Mouse (Mus musculus) midbrain, postnatal 0 days (tissue): Measurements from ENCODE around the gene Gm21970. TPM values are rescaled to one million over a fixed set of nuclear protein-coding genes. Genes with fewer than 3 reads are reported as not detected.

Source experiments
- ATAC-seq: fragments of 200-750 bp; cut with Nextera tagmentation; 2 replicates; pipeline ENCODE4 v1.8.0; 2017; ENCODE audit warnings: moderate number of reproducible peaks, mild to moderate bottlenecking, moderate TSS enrichment, moderate library complexity; ENCODE audit not compliant: low FRiP score
- DNase-seq: peaks from one replicate; pipeline ENCODE4 v3.0.0-alpha.2; 2015; ENCODE audit warnings: low spot score
- H3K27ac ChIP-seq: fragments of 300-500 bp; sonication (generic); 2 replicates; pipeline ENCODE4 v1.5.1; 2014; ENCODE audit warnings: low read depth, mild to moderate bottlenecking, low read length, mixed read lengths
- H3K27me3 ChIP-seq: fragments of 300-500 bp; sonication (generic); 2 replicates; pipeline ENCODE4 v1.6.1; 2014; ENCODE audit warnings: low read length, control low read depth, mixed read lengths; ENCODE audit not compliant: insufficient read depth
- H3K36me3 ChIP-seq: fragments of 300-500 bp; sonication (generic); 2 replicates; pipeline ENCODE4 v1.6.1; 2014; ENCODE audit warnings: low read length, control low read depth, mixed read lengths; ENCODE audit not compliant: insufficient read depth
- H3K4me1 ChIP-seq: fragments of 300-500 bp; sonication (generic); 2 replicates; pipeline ENCODE4 v1.6.1; 2014; ENCODE audit warnings: mild to moderate bottlenecking, control low read depth, antibody characterized with exemption, low read length, mixed read lengths; ENCODE audit not compliant: insufficient read depth
- H3K4me2 ChIP-seq: fragments of 300-500 bp; sonication (generic); 2 replicates; pipeline ENCODE4 v1.6.1; 2014; ENCODE audit warnings: low read depth, mild to moderate bottlenecking, low read length, mixed read lengths; ENCODE audit not compliant: poor library complexity, severe bottlenecking
- H3K4me3 ChIP-seq: fragments of 300-500 bp; sonication (generic); 2 replicates; pipeline ENCODE4 v1.5.1; 2014; ENCODE audit warnings: low read depth, mild to moderate bottlenecking, low read length, moderate library complexity
- H3K9ac ChIP-seq: fragments of 300-500 bp; sonication (generic); replicated peaks from 2 replicates; pipeline ENCODE4 v1.6.1; 2014; ENCODE audit warnings: mild to moderate bottlenecking, low read length, moderate library complexity, mixed read lengths; ENCODE audit not compliant: poor library complexity, severe bottlenecking
- H3K9me3 ChIP-seq: fragments of 300-500 bp; sonication (generic); 2 replicates; pipeline ENCODE4 v1.6.1; 2016; ENCODE audit warnings: low read length, control low read depth
- CTCF ChIP-seq: IDR thresholded peaks from 2 replicates; pipeline ENCODE4 v1.5.1; 2016; ENCODE audit warnings: antibody characterized with exemption, mild to moderate bottlenecking
- WGBS: fragments of 180-500 bp; shearing (Covaris S2); extraction: QIAGEN DNeasy Blood & Tissue Kit; methylation state at CpG from one replicate; pipeline ENCODE4 v1.1.7; 2014; 5-methylcytosine and 5-hydroxymethylcytosine counted together
- polyA plus RNA-seq: library from polyadenylated mRNA; unstranded; fragments of >200 nt; fragmentation: Nextera tagmentation; extraction: Ambion mirVana; gene quantifications from 2 replicates; pipeline ENCODE4 v1.2.1, GENCODE M21; 2015
- total RNA-seq: library from RNA; depleted of rRNA; stranded (reverse); fragments of >200 nt; gene quantifications from 2 replicates; pipeline ENCODE4 v1.2.3, GENCODE M21; 2014

Gene Gm21970
- total and polyA plus RNA-seq, 2 experiments from 2014 or later: not detected

- Histone ChIP-seq H3K9ac (no peak overlapping the region), H3K27me3 (no peaks in the 10 kb centered on the region), H3K9me3 (no peaks in the 10 kb centered on the region), H3K4me1 (peaks cover 3% of the 10 kb centered on the region; the same call in 1 of the 2 replicates), H3K4me2 (peak overlapping the region; percentile 65; the same call in 1 of the 2 replicates), H3K36me3 (no peaks in the 10 kb centered on the region), H3K27ac (no peak overlapping the region), H3K4me3 (no peak overlapping the region)
- no peak for DNase-seq
- 88% methylated on average over 3 of the region's 3 CpGs for WGBS
- ATAC-seq: no peak
- TF ChIP-seq CTCF: no peak
These were observed 17.3 kb upstream of the Gm21970 start for GRCm38 (mm10) chr16:91374253-91374634.

GRCm38 (mm10) chr16:91376701-91377100, 14.8 kb upstream of the Gm21970 start:
- no peak for ATAC-seq
- H3K27ac ChIP-seq: peak overlapping the region; percentile 57

GRCm38 (mm10) chr16:91378431-91378986, 13.0 kb upstream of the Gm21970 start:
- WGBS: 62% methylated on average over 17 of the region's 17 CpGs
- no peaks in the 10 kb centered on the region for H3K9me3 ChIP-seq
- H3K4me1 ChIP-seq: peaks cover 3% of the 10 kb centered on the region; the same call in 1 of the 2 replicates
- no peak overlapping the region for H3K9ac ChIP-seq
- no peaks in the 10 kb centered on the region for H3K27me3 ChIP-seq
- DNase-seq: no peak
- no peak for TF ChIP-seq CTCF
- H3K27ac ChIP-seq: peak overlapping the region; percentile 38; the same call in 1 of the 2 replicates
- no peak for ATAC-seq
- H3K4me3 ChIP-seq: no peak overlapping the region
- H3K4me2 ChIP-seq: no peak overlapping the region
- no peaks in the 10 kb centered on the region for H3K36me3 ChIP-seq

More at GRCm38 (mm10) chr16:91376701-91377100, 14.8 kb upstream of the Gm21970 start:
- TF ChIP-seq CTCF: no peak
- DNase-seq: peak; percentile 36
- H3K4me2 ChIP-seq: no peak overlapping the region
- H3K4me3 ChIP-seq: no peak overlapping the region
- peaks cover 3% of the 10 kb centered on the region; the same call in 1 of the 2 replicates for H3K4me1 ChIP-seq
- 69% methylated on average over 10 of the region's 10 CpGs for WGBS
- H3K27me3 ChIP-seq: no peaks in the 10 kb centered on the region
- no peak overlapping the region for H3K9ac ChIP-seq
- H3K9me3 ChIP-seq: no peaks in the 10 kb centered on the region
- no peaks in the 10 kb centered on the region for H3K36me3 ChIP-seq

GRCm38 (mm10) chr16:91378991-91379390, 12.5 kb upstream of the Gm21970 start:
- H3K4me1 ChIP-seq: no peaks in the 10 kb centered on the region
- no peak overlapping the region for H3K4me2 ChIP-seq
- peak overlapping the region; percentile 38; the same call in 1 of the 2 replicates for H3K27ac ChIP-seq
- ATAC-seq (peak; percentile 62), DNase-seq (no peak)
- no peak for TF ChIP-seq CTCF
- 31% methylated on average over 9 of the region's 9 CpGs for WGBS
- H3K27me3 ChIP-seq: no peaks in the 10 kb centered on the region
- no peaks in the 10 kb centered on the region for H3K36me3 ChIP-seq
- H3K9ac ChIP-seq: no peak overlapping the region
- no peak overlapping the region for H3K4me3 ChIP-seq
- no peaks in the 10 kb centered on the region for H3K9me3 ChIP-seq

- H3K27ac ChIP-seq: 0 out of 2 replicates have a peak overlapping the region, but pooled peaks have one; percentile 18
- no peak overlapping the region for H3K9ac ChIP-seq
- no peak for TF ChIP-seq CTCF
- DNase-seq (peak; percentile 19), ATAC-seq (no peak)
- H3K4me2 ChIP-seq: no peak overlapping the region
- H3K9me3 ChIP-seq: no peaks in the 10 kb centered on the region
- H3K36me3 ChIP-seq: 0 out of 2 replicates have a peak, but pooled peaks cover under 1% of the 10 kb centered on the region
- 52% methylated on average over 3 of the region's 3 CpGs for WGBS
- no peaks in the 10 kb centered on the region for H3K27me3 ChIP-seq
- no peaks in the 10 kb centered on the region for H3K4me1 ChIP-seq
- no peak overlapping the region for H3K4me3 ChIP-seq
These were observed 12.1 kb upstream of the Gm21970 start for GRCm38 (mm10) chr16:91379412-91379811.

- Histone ChIP-seq H3K4me1 (no peaks in the 10 kb centered on the region), H3K27ac (no peak overlapping the region), H3K4me3 (no peak overlapping the region), H3K36me3 (0 out of 2 replicates have a peak, but pooled peaks cover 5% of the 10 kb centered on the region), H3K9ac (no peak overlapping the region), H3K27me3 (no peaks in the 10 kb centered on the region), H3K4me2 (no peak overlapping the region), H3K9me3 (no peaks in the 10 kb centered on the region)
- TF ChIP-seq CTCF: no peak
- no peak for ATAC-seq
- no peak for DNase-seq
- WGBS: 86% methylated on average over 5 of the region's 5 CpGs
These were observed 11.4 kb upstream of the Gm21970 start for GRCm38 (mm10) chr16:91380151-91380550.
